8 mouse cellular contexts compared by ENCODE assay signal in genomic region chr11:102025991-102026660, GRCm38 (mm10). TPM values are rescaled to one million over a fixed set of nuclear protein-coding genes. Genes with fewer than 3 reads are reported as not detected.
DNase-seq lines count a peak whose midpoint lies in the region; ATAC-seq and TF ChIP-seq lines count a peak whose summit lies in the region.

No protein-coding gene starts in this region.

- H3K27me3 ChIP-seq in embryonic facial prominence, embryonic 10.5 days (replicated peaks; ENCODE audit: low read depth, poor library complexity, severe bottlenecking): peaks cover 56% of the 10 kb centered on the region
- H3K27me3 ChIP-seq in intestine, postnatal 0 days (replicated peaks; ENCODE audit: control insufficient read depth, insufficient read depth, low read length): 0 out of 2 replicates have a peak, but pooled peaks cover 9% of the 10 kb centered on the region

- H3K9me3 ChIP-seq in embryonic facial prominence, embryonic 10.5 days: no peaks in the 10 kb centered on the region
- no peaks in the 10 kb centered on the region for H3K9me3 ChIP-seq in intestine, postnatal 0 days (ENCODE audit: control insufficient read depth)

- peaks cover 22% of the 10 kb centered on the region for H3K36me3 ChIP-seq in embryonic facial prominence, embryonic 10.5 days (replicated peaks)
- H3K36me3 ChIP-seq in intestine, postnatal 0 days (ENCODE audit: control insufficient read depth, insufficient read depth): no peaks in the 10 kb centered on the region

- peak; percentile 43 for DNase-seq in kidney, postnatal 10 days
- DNase-seq in kidney, adult 9 months: no peak
- peak; percentile 45 for DNase-seq in adrenal gland, postnatal 14 days
- no peak for DNase-seq in embryonic facial prominence, embryonic 10.5 days (ENCODE audit: low spot score)
- DNase-seq in right cerebral cortex, postnatal 10 days (ENCODE audit: low spot score in 2 of 2): peak; percentile 50 to 62
- DNase-seq in yolk sac, embryonic 10.5 days (ENCODE audit: low spot score): no peak
- no peak for DNase-seq in thymus, postnatal 14 days

- H3K27ac ChIP-seq in embryonic facial prominence, embryonic 10.5 days (replicated peaks): peak overlapping the region; percentile 87
- peak overlapping the region; percentile 41; the same call in 1 of the 2 replicates for H3K27ac ChIP-seq in intestine, postnatal 0 days (ENCODE audit: low read depth, low read length)

- ATAC-seq in intestine, postnatal 0 days: 0 out of 2 replicates have a peak, but pooled peaks have one; percentile 5

- WGBS in embryonic facial prominence, embryonic 10.5 days: 4% methylated on average over 23 of the region's 23 CpGs
- WGBS in intestine, postnatal 0 days: 6% methylated on average over 23 of the region's 23 CpGs

- peak overlapping the region; percentile 94 for H3K4me2 ChIP-seq in intestine, postnatal 0 days (replicated peaks; ENCODE audit: low read depth)

- H3K4me3 ChIP-seq in embryonic facial prominence, embryonic 10.5 days: peak overlapping the region; percentile 76
- H3K4me3 ChIP-seq in intestine, postnatal 0 days (ENCODE audit: low read depth, low read length): peak overlapping the region; percentile 60

- no peak for TF ChIP-seq CTCF in intestine, postnatal 0 days (IDR thresholded peaks at IDR 0.05; ENCODE audit: low read depth)

- H3K9ac ChIP-seq in intestine, postnatal 0 days (ENCODE audit: low read depth, low read length): peak overlapping the region; percentile 58

- peaks cover 34% of the 10 kb centered on the region for H3K4me1 ChIP-seq in embryonic facial prominence, embryonic 10.5 days
- H3K4me1 ChIP-seq in intestine, postnatal 0 days (replicated peaks; ENCODE audit: control insufficient read depth, insufficient read depth, low read length): no peaks in the 10 kb centered on the region; the same call in 1 of the 2 replicates

RNA-seq across cellular contexts. Expression of gene Mpp3, which starts 2.1 kb away (rescaled TPM):
- total RNA-seq in adrenal gland, postnatal 14 days (2021): 9.0 and 14.8 TPM in 2 replicates
- polyA plus RNA-seq in embryonic facial prominence, embryonic 10.5 days (2016; fragmentation: Nextera tagmentation; extraction: Ambion mirVana): 8.2 and 10.3 TPM in 2 replicates
- 8.1 and 8.6 TPM in 2 replicates for polyA plus RNA-seq in intestine, postnatal 0 days (2015; fragmentation: Nextera tagmentation; extraction: Ambion mirVana)

RNA-seq across cellular contexts. Expression of gene Cd300lg, which starts 15.2 kb away (rescaled TPM):
- total RNA-seq in adrenal gland, postnatal 14 days (2021): 50.5 and 61.4 TPM in 2 replicates
- 0.28 and 0.51 TPM in 2 replicates for polyA plus RNA-seq in embryonic facial prominence, embryonic 10.5 days (2016; fragmentation: Nextera tagmentation; extraction: Ambion mirVana)
- polyA plus RNA-seq in intestine, postnatal 0 days (2015; fragmentation: Nextera tagmentation; extraction: Ambion mirVana): 5.4 and 5.6 TPM in 2 replicates

RNA-seq across cellular contexts. Expression of gene Dusp3, which starts 39.3 kb away (rescaled TPM):
- 100 and 103 TPM in 2 replicates for total RNA-seq in adrenal gland, postnatal 14 days (2021)
- 11.0 and 11.7 TPM in 2 replicates for polyA plus RNA-seq in embryonic facial prominence, embryonic 10.5 days (2016; fragmentation: Nextera tagmentation; extraction: Ambion mirVana)
- 49.9 and 53.5 TPM in 2 replicates for polyA plus RNA-seq in intestine, postnatal 0 days (2015; fragmentation: Nextera tagmentation; extraction: Ambion mirVana)

RNA-seq across cellular contexts. Expression of gene Cfap97d1, which starts 42.0 kb away (rescaled TPM):
- not detected in 2 replicates for total RNA-seq in adrenal gland, postnatal 14 days (2021)
- polyA plus RNA-seq in embryonic facial prominence, embryonic 10.5 days (2016; fragmentation: Nextera tagmentation; extraction: Ambion mirVana): not detected in 2 replicates
- polyA plus RNA-seq in intestine, postnatal 0 days (2015; fragmentation: Nextera tagmentation; extraction: Ambion mirVana): not detected in 2 replicates

RNA-seq across cellular contexts. Expression of gene Sost, which starts 59.3 kb away (rescaled TPM):
- total RNA-seq in adrenal gland, postnatal 14 days (2021): 1.6 TPM in 1 of 2 replicates, not detected in the other
- polyA plus RNA-seq in embryonic facial prominence, embryonic 10.5 days (2016; fragmentation: Nextera tagmentation; extraction: Ambion mirVana): 0.20 and 0.30 TPM in 2 replicates
- not detected in 2 replicates for polyA plus RNA-seq in intestine, postnatal 0 days (2015; fragmentation: Nextera tagmentation; extraction: Ambion mirVana)

Comparison
In these comparisons a context has a peak if more than half of its experiments do, and no peak if none do; other contexts are left out.
1. DNase-seq: peak in kidney, postnatal 10 days (single experiment), adrenal gland, postnatal 14 days (single experiment) and right cerebral cortex, postnatal 10 days (2 of 2); none in kidney, adult 9 months (single experiment), embryonic facial prominence, embryonic 10.5 days (single experiment), yolk sac, embryonic 10.5 days (single experiment) and thymus, postnatal 14 days (single experiment).